Mouse (Mus musculus) lung, embryonic 14.5 days (tissue): ENCODE results near the gene Ppp1r12c. TPM values are rescaled to one million over a fixed set of nuclear protein-coding genes. Genes with fewer than 3 reads are reported as not detected.
A peak's percentile ranks its signal among the peaks of the same experiment; 100 is the strongest.

Experiments used
- ATAC-seq: fragments of 200-750 bp; cut with Nextera tagmentation; 2 replicates; pipeline ENCODE4 v1.8.0; 2017; ENCODE audit warnings: mild to moderate bottlenecking, moderate TSS enrichment, moderate library complexity; ENCODE audit not compliant: insufficient read depth
- DNase-seq: peaks from one replicate; pipeline ENCODE4 v3.0.0-alpha.2; 2015
- H3K27ac ChIP-seq: fragments of 300-500 bp; sonication (generic); 2 replicates; pipeline ENCODE4 v1.5.1; 2014; ENCODE audit warnings: low read depth, mild to moderate bottlenecking, moderate library complexity
- H3K27me3 ChIP-seq: fragments of 300-500 bp; sonication (generic); 2 replicates; pipeline ENCODE4 v1.6.1; 2014; ENCODE audit warnings: low read length, control low read depth; ENCODE audit not compliant: insufficient read depth
- H3K36me3 ChIP-seq: fragments of 300-500 bp; sonication (generic); 2 replicates; pipeline ENCODE4 v1.6.1; 2014; ENCODE audit warnings: control low read depth; ENCODE audit not compliant: insufficient read depth
- H3K4me1 ChIP-seq: fragments of 300-500 bp; sonication (generic); 2 replicates; pipeline ENCODE4 v1.6.1; 2014; ENCODE audit warnings: antibody characterized with exemption, control low read depth; ENCODE audit not compliant: insufficient read depth
- H3K4me2 ChIP-seq: fragments of 300-500 bp; sonication (generic); 2 replicates; pipeline ENCODE4 v1.6.1; 2014; ENCODE audit warnings: mild to moderate bottlenecking
- H3K4me3 ChIP-seq: fragments of 300-500 bp; sonication (generic); 2 replicates; pipeline ENCODE4 v1.5.1; 2014; ENCODE audit warnings: low read depth, low read length
- H3K9ac ChIP-seq: fragments of 300-500 bp; sonication (generic); 2 replicates; pipeline ENCODE4 v1.6.1; 2014
- H3K9me3 ChIP-seq: fragments of 300-500 bp; sonication (generic); 2 replicates; pipeline ENCODE4 v1.6.1; 2016; ENCODE audit warnings: low read depth, low read length, control low read depth
- CTCF ChIP-seq: IDR thresholded peaks from 2 replicates; pipeline ENCODE4 v1.5.1; 2016; ENCODE audit warnings: antibody characterized with exemption, low read depth
- WGBS: fragments of 180-500 bp; shearing (Covaris S2); extraction: QIAGEN DNeasy Blood & Tissue Kit; methylation state at CpG from one replicate; pipeline ENCODE4 v1.1.7; 2014; 5-methylcytosine and 5-hydroxymethylcytosine counted together
- polyA plus RNA-seq: library from polyadenylated mRNA; unstranded; fragments of >200 nt; fragmentation: Nextera tagmentation; extraction: Ambion mirVana; gene quantifications from 2 replicates; pipeline ENCODE4 v1.2.1, GENCODE M21; 2014

The Ppp1r12c gene
- polyA plus RNA-seq, 1 experiment from 2014 or later: 54.3 TPM

GRCm38 (mm10) chr7:4492284-4493224 is 8.9 kb downstream of the Ppp1r12c start:
- H3K9me3 ChIP-seq: no peaks in the 10 kb centered on the region
- H3K27ac ChIP-seq: no peak overlapping the region
- H3K9ac ChIP-seq: no peak overlapping the region; the same call in 1 of the 2 replicates
- no peaks in the 10 kb centered on the region for H3K27me3 ChIP-seq
- ATAC-seq (no peak; the same call in 1 of the 2 replicates), DNase-seq (peak; percentile 37)
- H3K36me3 ChIP-seq: peaks cover 71% of the 10 kb centered on the region
- no peak for TF ChIP-seq CTCF
- H3K4me3 ChIP-seq: no peak overlapping the region
- no peaks in the 10 kb centered on the region for H3K4me1 ChIP-seq
- WGBS: 82% methylated on average over 13 of the region's 13 CpGs
- no peak overlapping the region for H3K4me2 ChIP-seq

GRCm38 (mm10) chr7:4491308-4491707 is 10.2 kb downstream of the Ppp1r12c start:
- WGBS: 75% methylated on average over 6 of the region's 6 CpGs

GRCm38 (mm10) chr7:4482281-4482680 is 19.2 kb downstream of the Ppp1r12c start:
- H3K9me3 ChIP-seq: no peaks in the 10 kb centered on the region
- whole genome bisulfite sequencing: 82% methylated on average over 12 of the region's 12 CpGs

More at GRCm38 (mm10) chr7:4491308-4491707, 10.2 kb downstream of the Ppp1r12c start:
- no peak overlapping the region for H3K4me2 ChIP-seq
- H3K4me1 ChIP-seq: no peaks in the 10 kb centered on the region
- H3K27ac ChIP-seq: no peak overlapping the region
- no peak overlapping the region for H3K4me3 ChIP-seq
- no peaks in the 10 kb centered on the region for H3K27me3 ChIP-seq
- no peak for DNase-seq
- no peak for ATAC-seq
- H3K36me3 ChIP-seq: peaks cover 70% of the 10 kb centered on the region
- no peak overlapping the region for H3K9ac ChIP-seq
- H3K9me3 ChIP-seq: no peaks in the 10 kb centered on the region
- no peak for TF ChIP-seq CTCF

GRCm38 (mm10) chr7:4479674-4480073 is 21.8 kb downstream of the Ppp1r12c start:
- ATAC-seq: no peak
- WGBS: 19% methylated on average over 6 of the region's 6 CpGs
- H3K4me2 ChIP-seq: peak overlapping the region; percentile 88

More at GRCm38 (mm10) chr7:4482281-4482680, 19.2 kb downstream of the Ppp1r12c start:
- TF ChIP-seq CTCF: no peak
- ATAC-seq (no peak), DNase-seq (no peak)
- Histone ChIP-seq H3K4me2 (no peak overlapping the region), H3K27ac (no peak overlapping the region), H3K36me3 (peaks cover 64% of the 10 kb centered on the region), H3K27me3 (no peaks in the 10 kb centered on the region), H3K9ac (no peak overlapping the region), H3K4me3 (no peak overlapping the region), H3K4me1 (peaks cover 6% of the 10 kb centered on the region)

GRCm38 (mm10) chr7:4478796-4479291 is 22.6 kb downstream of the Ppp1r12c start:
- WGBS: 2% methylated on average over 16 of the region's 16 CpGs
- DNase-seq: peak; percentile 24
- Histone ChIP-seq H3K36me3 (peaks cover 32% of the 10 kb centered on the region), H3K4me3 (peak overlapping the region; percentile 47), H3K9ac (peak overlapping the region; percentile 56), H3K9me3 (no peaks in the 10 kb centered on the region), H3K27ac (peak overlapping the region; percentile 95), H3K4me2 (peak overlapping the region; percentile 88), H3K4me1 (peaks cover 6% of the 10 kb centered on the region), H3K27me3 (peaks cover 4% of the 10 kb centered on the region)
- no peak for TF ChIP-seq CTCF
- peak; percentile 7; the same call in 1 of the 2 replicates for ATAC-seq

More at GRCm38 (mm10) chr7:4479674-4480073, 21.8 kb downstream of the Ppp1r12c start:
- Histone ChIP-seq H3K4me1 (peaks cover 6% of the 10 kb centered on the region), H3K27ac (peak overlapping the region; percentile 95; the same call in 1 of the 2 replicates), H3K4me3 (no peak overlapping the region), H3K9me3 (no peaks in the 10 kb centered on the region), H3K9ac (no peak overlapping the region), H3K36me3 (peaks cover 40% of the 10 kb centered on the region), H3K27me3 (no peaks in the 10 kb centered on the region)
- TF ChIP-seq CTCF: peak; percentile 74
- peak; percentile 72 for DNase-seq

- TF ChIP-seq CTCF: 0 out of 2 replicates have a peak, but pooled peaks have one; percentile 17
- Histone ChIP-seq H3K9ac (peak overlapping the region; percentile 56), H3K36me3 (peaks cover 26% of the 10 kb centered on the region), H3K27ac (peak overlapping the region; percentile 95), H3K27me3 (peaks cover 8% of the 10 kb centered on the region), H3K4me2 (peak overlapping the region; percentile 88), H3K4me3 (peak overlapping the region; percentile 47), H3K4me1 (peaks cover 6% of the 10 kb centered on the region), H3K9me3 (no peaks in the 10 kb centered on the region)
- DNase-seq: peak; percentile 95
- peak; percentile 99 for ATAC-seq
- WGBS: under 1% methylated on average over 39 of the region's 39 CpGs
These were observed 23.3 kb downstream of the Ppp1r12c start for GRCm38 (mm10) chr7:4478021-4478795.
